Mouse (Mus musculus): ENCODE measurements around the gene Zfp949. TPM values are rescaled to one million over a fixed set of nuclear protein-coding genes. Genes with fewer than 3 reads are reported as not detected.

Gene Zfp949
- 6.3 and 8.6 TPM in 2 replicates for polyA plus RNA-seq (2012; rRNA removed)

GRCm38 (mm10) chr9:88547851-88548613 lies at the start of gene Zfp949:
Zfp949 (plus strand) TSS chr9:88548020.
- under 1% methylated on average over 30 of the region's 30 CpGs for WGBS
- H3K27ac ChIP-seq (ENCODE audit: control insufficient read depth, insufficient read depth, low read length) = peak within 1 kb of the TSS; percentile 71
- H3K4me1 ChIP-seq (replicated peaks; ENCODE audit: control insufficient read depth, insufficient read depth, low read length) = peaks cover 14% of the 10 kb centered on the region
- TF ChIP-seq POLR2A (IDR thresholded peaks at IDR 0.05; ENCODE audit: control insufficient read depth, extremely low read depth, insufficient read depth, low read length, poor library complexity) = peak; percentile 64; the same call in 1 of the 2 replicates
- no peak for TF ChIP-seq CTCF (IDR thresholded peaks at IDR 0.05; ENCODE audit: borderline replicate concordance, control insufficient read depth, extremely low read depth, insufficient read depth, low read length, poor library complexity)
- no peaks in the 10 kb centered on the region for H3K36me3 ChIP-seq (ENCODE audit: control insufficient read depth, insufficient read depth, low read length)
- peak; percentile 80 for DNase-seq
- no peaks in the 10 kb centered on the region for H3K27me3 ChIP-seq (ENCODE audit: control insufficient read depth, insufficient read depth, low read length)
- peak within 1 kb of the TSS; percentile 98 for H3K4me3 ChIP-seq (ENCODE audit: control insufficient read depth, insufficient read depth, low read length)

- 17% methylated on average over 2 of the region's 2 CpGs for WGBS
- no peak overlapping the region for H3K4me3 ChIP-seq (ENCODE audit: control insufficient read depth, insufficient read depth, low read length)
- TF ChIP-seq CTCF (IDR thresholded peaks at IDR 0.05; ENCODE audit: borderline replicate concordance, control insufficient read depth, extremely low read depth, insufficient read depth, low read length, poor library complexity) (no peak), POLR2A (IDR thresholded peaks at IDR 0.05; ENCODE audit: control insufficient read depth, extremely low read depth, insufficient read depth, low read length, poor library complexity) (no peak)
- H3K27me3 ChIP-seq (ENCODE audit: control insufficient read depth, insufficient read depth, low read length) = no peaks in the 10 kb centered on the region
- H3K27ac ChIP-seq (ENCODE audit: control insufficient read depth, insufficient read depth, low read length) = no peak overlapping the region
- H3K4me1 ChIP-seq (replicated peaks; ENCODE audit: control insufficient read depth, insufficient read depth, low read length) = no peaks in the 10 kb centered on the region
- no peak for DNase-seq
- H3K36me3 ChIP-seq (ENCODE audit: control insufficient read depth, insufficient read depth, low read length) = no peaks in the 10 kb centered on the region
These were observed 47.7 kb upstream of the Zfp949 start for GRCm38 (mm10) chr9:88500112-88500511.

GRCm38 (mm10) chr9:88501846-88502245 lies 46.0 kb upstream of the Zfp949 start:
- Histone ChIP-seq H3K27ac (ENCODE audit: control insufficient read depth, insufficient read depth, low read length) (no peak overlapping the region), H3K4me3 (ENCODE audit: control insufficient read depth, insufficient read depth, low read length) (no peak overlapping the region), H3K27me3 (ENCODE audit: control insufficient read depth, insufficient read depth, low read length) (no peaks in the 10 kb centered on the region), H3K4me1 (replicated peaks; ENCODE audit: control insufficient read depth, insufficient read depth, low read length) (no peaks in the 10 kb centered on the region), H3K36me3 (ENCODE audit: control insufficient read depth, insufficient read depth, low read length) (no peaks in the 10 kb centered on the region)
- WGBS = over 99% methylated on average over 6 of the region's 6 CpGs
- no peak for DNase-seq
- TF ChIP-seq CTCF (IDR thresholded peaks at IDR 0.05; ENCODE audit: borderline replicate concordance, control insufficient read depth, extremely low read depth, insufficient read depth, low read length, poor library complexity) (no peak), POLR2A (IDR thresholded peaks at IDR 0.05; ENCODE audit: control insufficient read depth, extremely low read depth, insufficient read depth, low read length, poor library complexity) (no peak)

GRCm38 (mm10) chr9:88515546-88515945 lies 32.3 kb upstream of the Zfp949 start:
- Histone ChIP-seq H3K4me1 (replicated peaks; ENCODE audit: control insufficient read depth, insufficient read depth, low read length) (peaks cover 5% of the 10 kb centered on the region; the same call in 1 of the 2 replicates), H3K36me3 (ENCODE audit: control insufficient read depth, insufficient read depth, low read length) (no peaks in the 10 kb centered on the region), H3K27ac (ENCODE audit: control insufficient read depth, insufficient read depth, low read length) (no peak overlapping the region), H3K27me3 (ENCODE audit: control insufficient read depth, insufficient read depth, low read length) (no peaks in the 10 kb centered on the region), H3K4me3 (ENCODE audit: control insufficient read depth, insufficient read depth, low read length) (no peak overlapping the region)
- 96% methylated on average over 1 of the region's 1 CpGs for WGBS
- DNase-seq = no peak
- no peak for TF ChIP-seq CTCF (IDR thresholded peaks at IDR 0.05; ENCODE audit: borderline replicate concordance, control insufficient read depth, extremely low read depth, insufficient read depth, low read length, poor library complexity)
- no peak for TF ChIP-seq POLR2A (IDR thresholded peaks at IDR 0.05; ENCODE audit: control insufficient read depth, extremely low read depth, insufficient read depth, low read length, poor library complexity)

- no peak overlapping the region for H3K4me3 ChIP-seq (ENCODE audit: control insufficient read depth, insufficient read depth, low read length)
- TF ChIP-seq POLR2A (IDR thresholded peaks at IDR 0.05; ENCODE audit: control insufficient read depth, extremely low read depth, insufficient read depth, low read length, poor library complexity) = no peak
- no peak for TF ChIP-seq CTCF (IDR thresholded peaks at IDR 0.05; ENCODE audit: borderline replicate concordance, control insufficient read depth, extremely low read depth, insufficient read depth, low read length, poor library complexity)
- H3K36me3 ChIP-seq (ENCODE audit: control insufficient read depth, insufficient read depth, low read length) = peaks cover 5% of the 10 kb centered on the region
- WGBS = 73% methylated on average over 3 of the region's 3 CpGs
- peaks cover 5% of the 10 kb centered on the region; the same call in 1 of the 2 replicates for H3K4me1 ChIP-seq (replicated peaks; ENCODE audit: control insufficient read depth, insufficient read depth, low read length)
- DNase-seq = no peak
- no peak overlapping the region for H3K27ac ChIP-seq (ENCODE audit: control insufficient read depth, insufficient read depth, low read length)
- no peaks in the 10 kb centered on the region for H3K27me3 ChIP-seq (ENCODE audit: control insufficient read depth, insufficient read depth, low read length)
These were observed 31.3 kb upstream of the Zfp949 start for GRCm38 (mm10) chr9:88516361-88516995.

- no peak overlapping the region for H3K27ac ChIP-seq (ENCODE audit: control insufficient read depth, insufficient read depth, low read length)
- H3K36me3 ChIP-seq (ENCODE audit: control insufficient read depth, insufficient read depth, low read length) = peaks cover 5% of the 10 kb centered on the region
- TF ChIP-seq POLR2A (IDR thresholded peaks at IDR 0.05; ENCODE audit: control insufficient read depth, extremely low read depth, insufficient read depth, low read length, poor library complexity) (no peak), CTCF (IDR thresholded peaks at IDR 0.05; ENCODE audit: borderline replicate concordance, control insufficient read depth, extremely low read depth, insufficient read depth, low read length, poor library complexity) (no peak)
- no peak for DNase-seq
- H3K4me1 ChIP-seq (replicated peaks; ENCODE audit: control insufficient read depth, insufficient read depth, low read length) = peaks cover 7% of the 10 kb centered on the region; the same call in 1 of the 2 replicates
- no peak overlapping the region for H3K4me3 ChIP-seq (ENCODE audit: control insufficient read depth, insufficient read depth, low read length)
- H3K27me3 ChIP-seq (ENCODE audit: control insufficient read depth, insufficient read depth, low read length) = no peaks in the 10 kb centered on the region
These were observed 28.3 kb upstream of the Zfp949 start for GRCm38 (mm10) chr9:88519390-88520121.
